ENCODE assay signal across 20 mouse cellular contexts in the genomic region with DNA sequence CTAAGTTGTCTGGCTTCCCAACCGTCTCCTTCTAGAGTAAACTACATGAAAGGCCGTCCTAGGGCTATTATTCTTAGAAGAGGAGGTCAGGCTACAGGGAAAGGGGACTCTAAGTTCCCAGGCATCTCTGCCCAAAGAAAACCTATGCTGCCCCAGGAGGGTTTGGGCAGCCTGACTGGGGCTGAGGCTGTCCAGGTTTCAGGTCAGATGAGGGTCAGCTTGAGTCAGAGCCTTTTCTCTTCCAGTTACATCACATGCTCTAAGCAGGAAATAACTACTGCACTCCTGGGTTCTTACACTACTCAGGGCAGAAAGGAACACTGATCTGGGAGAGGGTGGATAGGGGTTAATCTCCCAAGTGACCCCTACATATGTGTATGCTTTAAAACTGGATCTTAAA.
"Had no signal": no experiment of that assay in that cellular context is flagged by ENCODE, and none has a peak within 500 bp of the region (broad histone marks: within the 10 kb centered on the region; RNA-seq: fewer than 3 reads in every experiment).

No protein-coding gene starts in this region.

- H3K27me3 ChIP-seq: limb, embryonic 12.5 days; limb, embryonic 15.5 days; lung, embryonic 15.5 days had no signal

- H3K4me3 ChIP-seq: limb, embryonic 12.5 days; limb, embryonic 15.5 days; lung, embryonic 15.5 days; megakaryocyte, embryonic 14.5 days had no signal

- ATAC-seq: intestine, embryonic 16.5 days; liver, postnatal 0 days had no signal

- H3K4me2 ChIP-seq: limb, embryonic 12.5 days; limb, embryonic 15.5 days; liver, embryonic 11.5 days; lung, embryonic 15.5 days; midbrain, embryonic 11.5 days had no signal

- H3K9ac ChIP-seq: limb, embryonic 12.5 days; limb, embryonic 15.5 days; liver, embryonic 14.5 days; liver, postnatal 0 days; lung, embryonic 15.5 days had no signal

- DNase-seq: kidney, adult 18-20 months; kidney, adult 9 months; kidney, postnatal 14 days; kidney, postnatal 4 days; liver, postnatal 0 days; lung, postnatal 14 days; midbrain, embryonic 14.5 days; right cerebral cortex, adult 18-20 months; right cerebral cortex, postnatal 14 days; right cerebral cortex, postnatal 4 days; thymus, adult 18-20 months; thymus, postnatal 36 days had no signal

- H3K27ac ChIP-seq: limb, embryonic 12.5 days; limb, embryonic 15.5 days; liver, embryonic 14.5 days; lung, embryonic 15.5 days had no signal

- H3K4me1 ChIP-seq: limb, embryonic 15.5 days; lung, embryonic 15.5 days; megakaryocyte, embryonic 14.5 days had no signal
